13 mouse cellular contexts compared by ENCODE assay signal in the genomic region with DNA sequence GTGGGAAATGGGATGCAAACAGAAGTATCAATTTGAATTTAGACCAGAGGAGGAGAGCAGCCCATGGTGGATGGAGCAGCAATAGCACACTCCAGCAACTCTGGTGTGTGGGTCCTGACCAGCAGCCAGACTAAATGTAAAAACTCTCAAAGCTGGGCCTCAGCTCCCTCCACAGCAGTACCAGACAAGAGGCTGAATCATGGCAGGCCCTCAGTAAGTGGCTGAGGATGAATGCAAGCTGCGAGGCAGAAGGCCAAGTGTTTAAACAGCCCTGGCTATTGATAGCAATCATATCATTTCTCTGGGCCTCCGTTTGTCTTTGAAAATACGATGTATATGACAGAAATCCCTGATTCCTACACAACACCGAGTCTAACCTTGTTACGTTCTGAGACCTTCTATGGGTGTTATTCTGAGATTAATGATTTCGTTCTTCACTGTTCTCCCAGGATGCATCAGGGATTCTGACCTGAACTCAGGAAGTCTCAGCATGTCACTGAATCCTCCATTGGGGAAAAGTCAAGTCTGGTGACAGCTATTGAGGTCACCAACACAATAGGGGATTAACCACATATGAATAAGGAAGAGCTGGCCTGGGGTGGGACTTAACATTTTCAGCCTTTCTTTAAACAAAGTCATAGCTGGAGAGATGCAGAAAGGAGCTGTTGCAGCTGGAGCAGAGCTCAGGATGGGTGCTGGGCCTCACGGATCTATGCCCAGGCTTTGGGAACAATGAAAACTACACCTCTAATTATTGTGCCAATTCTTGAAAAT.
A peak's percentile ranks its signal among the peaks of the same experiment; 100 is the strongest.
DNase-seq lines count a peak whose midpoint lies in the region; ATAC-seq lines count a peak whose summit lies in the region.
"Had no signal": no experiment of that assay in that cellular context is flagged by ENCODE, and none has a peak within 500 bp of the region (broad histone marks: within the 10 kb centered on the region; RNA-seq: fewer than 3 reads in every experiment).

No protein-coding gene starts in this region.

- H3K27me3 ChIP-seq in heart, embryonic 16.5 days (ENCODE audit: control insufficient read depth, insufficient read depth, low read length), result no peaks in the 10 kb centered on the region
- no peaks in the 10 kb centered on the region for H3K27me3 ChIP-seq in limb, embryonic 10.5 days (ENCODE audit: low read depth, poor library complexity, severe bottlenecking)
- H3K27me3 ChIP-seq: embryonic facial prominence, embryonic 15.5 days; kidney, embryonic 15.5 days had no signal

- H3K4me3 ChIP-seq in heart, embryonic 16.5 days (ENCODE audit: low read length), result no peak overlapping the region
- H3K4me3 ChIP-seq in limb, embryonic 10.5 days, result no peak overlapping the region
- H3K4me3 ChIP-seq: embryonic facial prominence, embryonic 15.5 days; kidney, embryonic 15.5 days had no signal

- no peak overlapping the region for H3K4me2 ChIP-seq in heart, embryonic 16.5 days (ENCODE audit: low read depth, low read length)
- H3K4me2 ChIP-seq: embryonic facial prominence, embryonic 15.5 days; kidney, embryonic 15.5 days had no signal

- peak overlapping the region; percentile 16; the same call in 1 of the 2 replicates for H3K27ac ChIP-seq in heart, embryonic 16.5 days (ENCODE audit: low read length)
- H3K27ac ChIP-seq in limb, embryonic 10.5 days, result 0 out of 2 replicates have a peak overlapping the region, but pooled peaks have one; percentile 1
- H3K27ac ChIP-seq: embryonic facial prominence, embryonic 15.5 days had no signal

- DNase-seq in heart, adult 18-20 months, result no peak
- peak; percentile 8 for DNase-seq in Muller cell, postnatal 12 days (ENCODE audit: inconsistent ontology term)
- no peak for DNase-seq in limb, embryonic 10.5 days (ENCODE audit: low spot score)
- DNase-seq in lung, postnatal 10 days, result peak; percentile 41
- DNase-seq in right cerebral cortex, postnatal 36 days (ENCODE audit: low spot score in 2 of 2), result no peak
- DNase-seq in adrenal gland, postnatal 10 days, result no peak
- DNase-seq in thymus, postnatal 10 days (ENCODE audit: low spot score in 2 of 2), result no peak
- DNase-seq: cerebellum, adult 11 months; liver had no signal

- WGBS in heart, embryonic 16.5 days, result 68% methylated on average over 7 of the region's 7 CpGs
- WGBS in limb, embryonic 10.5 days, result 94% methylated on average over 7 of the region's 7 CpGs

- no peak for ATAC-seq in heart, embryonic 16.5 days (replicated peaks; ENCODE audit: extremely low read depth, insufficient read depth, low FRiP score)
- ATAC-seq: hindbrain, embryonic 16.5 days had no signal

- H3K4me1 ChIP-seq in heart, embryonic 16.5 days (ENCODE audit: control insufficient read depth, insufficient read depth, low read length), result no peaks in the 10 kb centered on the region
- H3K4me1 ChIP-seq in limb, embryonic 10.5 days, result peaks cover 12% of the 10 kb centered on the region
- H3K4me1 ChIP-seq: embryonic facial prominence, embryonic 15.5 days had no signal

- H3K9me3 ChIP-seq in heart, embryonic 16.5 days (replicated peaks; ENCODE audit: control insufficient read depth, low read length), result no peaks in the 10 kb centered on the region
- H3K9me3 ChIP-seq in limb, embryonic 10.5 days (replicated peaks), result no peaks in the 10 kb centered on the region
- H3K9me3 ChIP-seq: embryonic facial prominence, embryonic 15.5 days; kidney, embryonic 15.5 days had no signal

- H3K36me3 ChIP-seq in heart, embryonic 16.5 days (ENCODE audit: control insufficient read depth, insufficient read depth), result no peaks in the 10 kb centered on the region
- H3K36me3 ChIP-seq in limb, embryonic 10.5 days, result no peaks in the 10 kb centered on the region
- H3K36me3 ChIP-seq: embryonic facial prominence, embryonic 15.5 days; kidney, embryonic 15.5 days had no signal

- H3K9ac ChIP-seq in heart, embryonic 16.5 days (ENCODE audit: low read length), result no peak overlapping the region
- H3K9ac ChIP-seq: embryonic facial prominence, embryonic 15.5 days; kidney, embryonic 15.5 days had no signal

Comparison
In these comparisons a context has a peak if more than half of its experiments do, and no peak if none do; other contexts are left out.
1. DNase-seq: peak in Muller cell, postnatal 12 days (single experiment) and lung, postnatal 10 days (single experiment); none in heart, adult 18-20 months (0 of 2), limb, embryonic 10.5 days (single experiment), right cerebral cortex, postnatal 36 days (0 of 2), adrenal gland, postnatal 10 days (single experiment) and thymus, postnatal 10 days (0 of 2).